Mouse (Mus musculus) cerebellum, adult 2 months (tissue): ENCODE data around the gene Hspa2.

Experiments used
- CTCF ChIP-seq: fragments of 200-500 bp; IDR thresholded peaks from 2 replicates; pipeline ENCODE4 v1.5.1; 2011; ENCODE audit warnings: low read depth, mild to moderate bottlenecking, control low read depth, low read length, moderate library complexity, borderline replicate concordance; ENCODE audit not compliant: insufficient read depth
- POLR2A ChIP-seq: fragments of 200-500 bp; IDR thresholded peaks from 2 replicates; pipeline ENCODE4 v1.6.1; 2011; ENCODE audit warnings: low read length, control low read depth, borderline replicate concordance; ENCODE audit not compliant: insufficient read depth

GRCm38 (mm10) chr12:76446201-76446600, 42.2 kb downstream of the Hspa2 start:
- TF ChIP-seq CTCF (no peak), POLR2A (no peak)
